Mouse (Mus musculus) thymus, adult 2 months (tissue): ENCODE data around the gene Cd300lf. TPM values are rescaled to one million over a fixed set of nuclear protein-coding genes. Genes with fewer than 3 reads are reported as not detected.

Experiments
- DNase-seq: peaks from one replicate; pipeline ENCODE4 v3.0.0; 2021
- H3K27ac ChIP-seq: fragments of 200-500 bp; 2 replicates; pipeline ENCODE4 v1.5.1; 2012; ENCODE audit warnings: low read length, control low read depth; ENCODE audit not compliant: control insufficient read depth, insufficient read depth
- H3K27me3 ChIP-seq: fragments of 200-500 bp; 2 replicates; pipeline ENCODE4 v1.6.1; 2012; ENCODE audit warnings: mild to moderate bottlenecking, low read length, moderate library complexity, mixed read lengths; ENCODE audit not compliant: control insufficient read depth, insufficient read depth
- H3K36me3 ChIP-seq: fragments of 200-500 bp; 2 replicates; pipeline ENCODE4 v1.6.1; 2012; ENCODE audit warnings: mild to moderate bottlenecking, low read length, moderate library complexity; ENCODE audit not compliant: control insufficient read depth, insufficient read depth
- H3K4me1 ChIP-seq: fragments of 200-500 bp; replicated peaks from 2 replicates; pipeline ENCODE4 v1.6.1; 2012; ENCODE audit warnings: low read length; ENCODE audit not compliant: control insufficient read depth, insufficient read depth
- H3K4me3 ChIP-seq: fragments of 200-500 bp; 2 replicates; pipeline ENCODE4 v1.5.1; 2012; ENCODE audit warnings: mild to moderate bottlenecking, low read length, control low read depth, moderate library complexity; ENCODE audit not compliant: control insufficient read depth, insufficient read depth
- CTCF ChIP-seq: fragments of 200-500 bp; IDR thresholded peaks from 2 replicates; pipeline ENCODE4 v1.5.1; 2012; ENCODE audit warnings: mild to moderate bottlenecking, control low read depth, low read length, moderate library complexity, borderline replicate concordance; ENCODE audit not compliant: control insufficient read depth, poor library complexity, insufficient read depth; ENCODE audit errors: extremely low read depth
- POLR2A ChIP-seq: fragments of 200-500 bp; IDR thresholded peaks from 2 replicates; pipeline ENCODE4 v1.6.1; 2012; ENCODE audit warnings: mild to moderate bottlenecking, low read length, control low read depth, moderate library complexity; ENCODE audit not compliant: control insufficient read depth, poor library complexity, insufficient read depth; ENCODE audit errors: extremely low read depth
- WGBS: fragments of 180-500 bp; shearing (Covaris S2); methylation state at CpG from one replicate; pipeline ENCODE4 v1.1.7; 2018; 5-methylcytosine and 5-hydroxymethylcytosine counted together
- polyA plus RNA-seq: library from polyadenylated mRNA; depleted of rRNA; stranded (reverse); fragments of >200 nt; gene quantifications from 2 replicates; pipeline ENCODE4 v1.2.3, GENCODE M21; 2012

Cd300lf gene
- polyA plus RNA-seq, 1 experiment = 10.4 TPM

DNA sequence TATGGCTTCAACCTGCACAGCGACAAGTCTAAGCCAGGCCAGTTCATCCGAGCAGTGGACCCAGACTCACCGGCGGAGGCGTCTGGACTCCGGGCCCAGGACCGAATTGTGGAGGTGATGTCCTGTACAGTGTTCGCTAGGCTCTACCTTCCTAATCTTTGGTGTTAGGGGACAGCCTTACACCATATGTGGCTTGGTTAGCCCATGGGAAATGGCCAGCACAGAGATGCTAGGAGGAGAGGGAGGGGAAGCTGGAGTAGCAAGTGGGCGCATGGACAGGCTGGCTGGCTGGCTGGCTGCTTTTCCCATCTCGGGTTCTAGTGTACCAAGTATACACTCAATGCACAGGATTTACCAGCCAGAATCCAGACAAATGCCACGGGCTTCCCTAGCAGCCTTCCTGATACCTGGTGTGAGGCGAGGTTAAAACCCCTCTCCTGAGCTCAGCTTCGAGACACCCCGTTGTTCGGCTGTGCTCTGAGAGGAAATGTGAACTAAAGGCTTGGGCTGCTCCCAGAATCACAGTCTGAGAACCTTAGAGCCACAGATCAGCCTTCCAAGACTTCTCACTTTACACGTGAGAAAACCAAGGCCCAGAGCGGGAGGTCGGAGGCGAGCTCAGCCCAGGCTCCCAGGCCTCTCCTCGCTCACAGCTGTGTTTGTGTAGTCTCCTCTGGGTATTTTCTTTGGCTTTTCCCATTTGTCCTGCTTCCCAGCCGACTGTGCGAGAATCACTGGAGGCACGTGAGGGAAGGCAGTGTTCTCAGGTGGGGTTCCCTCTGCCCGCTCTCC is 42.8 kb upstream of the Cd300lf start:
- Histone ChIP-seq H3K4me1 (peaks cover 34% of the 10 kb centered on the region), H3K4me3 (no peak overlapping the region), H3K27me3 (no peaks in the 10 kb centered on the region), H3K27ac (no peak overlapping the region), H3K36me3 (peaks cover 68% of the 10 kb centered on the region)
- WGBS = 95% methylated on average over 24 of the region's 24 CpGs
- no peak for DNase-seq
- TF ChIP-seq POLR2A (no peak), CTCF (no peak)

DNA sequence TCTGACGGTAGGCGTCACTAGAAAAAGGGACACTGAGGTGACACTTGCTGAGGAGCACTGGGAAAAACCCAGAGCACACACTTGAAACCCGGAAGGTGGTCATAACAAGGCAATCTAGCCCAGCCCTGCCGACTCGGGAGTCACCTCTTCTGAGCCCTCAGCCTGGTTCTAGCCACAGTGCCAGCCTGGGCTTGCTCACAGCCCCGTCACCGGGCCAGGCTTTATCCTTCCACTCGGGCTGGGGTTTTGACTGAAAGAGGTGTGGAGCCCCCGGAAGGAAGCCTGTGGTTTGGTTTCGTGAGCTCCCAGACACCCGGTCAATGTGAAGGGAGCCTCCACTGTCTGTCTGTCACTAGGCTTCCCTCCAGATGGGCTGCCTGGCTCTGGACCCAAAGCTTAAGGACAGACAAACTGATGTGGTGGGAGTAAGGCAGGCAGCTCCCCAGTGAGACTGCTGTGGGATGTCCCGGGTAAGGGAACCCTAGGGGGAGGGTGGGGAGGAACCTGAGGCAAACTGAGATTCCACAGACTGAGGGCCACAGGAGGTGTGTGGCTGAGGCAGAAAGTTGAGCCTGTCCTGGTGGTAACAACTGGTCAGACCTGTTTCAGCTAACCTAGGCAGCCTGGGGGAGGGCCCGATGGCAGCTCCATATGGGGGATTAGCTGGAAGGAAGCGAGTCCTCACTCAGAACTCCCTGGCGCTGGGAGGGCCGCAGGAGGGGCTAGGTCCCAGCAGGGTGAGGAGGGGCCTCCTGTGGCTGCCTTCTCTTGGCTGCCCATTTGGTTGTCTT is 40.0 kb upstream of the Cd300lf start:
- no peak for DNase-seq
- Histone ChIP-seq H3K4me1 (peaks cover 40% of the 10 kb centered on the region), H3K4me3 (0 out of 2 replicates have a peak overlapping the region, but pooled peaks have one; percentile 2), H3K27ac (peak overlapping the region; percentile 24; the same call in 1 of the 2 replicates), H3K27me3 (no peaks in the 10 kb centered on the region), H3K36me3 (peaks cover 60% of the 10 kb centered on the region)
- WGBS = 20% methylated on average over 16 of the region's 16 CpGs
- TF ChIP-seq POLR2A (no peak), CTCF (peak; percentile 22; the same call in 1 of the 2 replicates)

DNA sequence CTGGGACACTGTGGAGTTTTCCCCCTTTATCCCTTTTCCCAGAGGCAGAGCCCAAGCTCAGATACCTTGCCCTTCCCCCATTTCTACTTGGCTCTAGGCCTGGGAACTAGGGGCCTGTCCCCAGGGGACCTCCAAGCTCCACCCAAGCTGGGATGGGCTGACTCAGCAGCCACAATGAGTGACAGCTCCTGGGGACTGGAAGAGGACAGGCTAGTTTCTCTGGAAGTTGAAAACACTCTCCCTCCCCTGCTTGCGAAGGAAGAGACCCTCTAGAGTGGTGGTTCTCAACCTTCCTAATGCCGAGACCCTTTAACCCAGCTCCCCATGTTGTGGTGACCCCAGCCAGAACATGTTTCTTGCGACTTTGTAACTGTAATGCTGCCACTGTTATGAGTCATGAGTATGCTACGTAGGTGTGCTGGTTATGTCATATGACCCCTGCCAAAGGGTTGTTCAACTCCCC is 39.1 kb upstream of the Cd300lf start:
- Histone ChIP-seq H3K4me3 (no peak overlapping the region), H3K27ac (no peak overlapping the region), H3K4me1 (peaks cover 44% of the 10 kb centered on the region), H3K36me3 (peaks cover 57% of the 10 kb centered on the region), H3K27me3 (no peaks in the 10 kb centered on the region)
- TF ChIP-seq POLR2A (no peak), CTCF (no peak)
- no peak for DNase-seq
- WGBS = 57% methylated on average over 4 of the region's 4 CpGs

DNA sequence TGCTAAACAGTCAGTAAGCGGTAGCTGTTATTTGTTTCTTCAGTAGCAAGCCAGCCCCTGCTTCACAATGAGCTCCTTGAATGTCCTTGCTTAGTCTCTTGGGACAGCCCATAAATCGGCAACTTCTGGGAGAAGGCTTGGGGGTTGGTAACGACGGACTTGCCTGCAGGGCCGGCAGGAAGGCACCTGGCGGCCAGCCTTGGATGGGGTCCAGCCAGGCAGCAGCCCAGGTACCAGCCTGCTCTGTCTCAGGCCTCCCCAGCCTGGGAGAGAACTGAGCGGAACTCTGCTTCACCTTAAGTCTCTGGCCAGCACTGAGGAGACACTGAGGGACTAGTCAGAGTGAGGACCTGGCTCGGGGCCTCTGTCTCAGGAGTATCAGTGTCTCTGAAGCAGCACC is 37.3 kb upstream of the Cd300lf start:
- H3K4me1 ChIP-seq = peaks cover 56% of the 10 kb centered on the region
- no peak overlapping the region for H3K4me3 ChIP-seq
- DNase-seq = no peak
- H3K27ac ChIP-seq = no peak overlapping the region
- no peaks in the 10 kb centered on the region for H3K27me3 ChIP-seq
- WGBS = 88% methylated on average over 8 of the region's 8 CpGs
- H3K36me3 ChIP-seq = peaks cover 40% of the 10 kb centered on the region
- no peak for TF ChIP-seq CTCF
- TF ChIP-seq POLR2A = no peak

DNA sequence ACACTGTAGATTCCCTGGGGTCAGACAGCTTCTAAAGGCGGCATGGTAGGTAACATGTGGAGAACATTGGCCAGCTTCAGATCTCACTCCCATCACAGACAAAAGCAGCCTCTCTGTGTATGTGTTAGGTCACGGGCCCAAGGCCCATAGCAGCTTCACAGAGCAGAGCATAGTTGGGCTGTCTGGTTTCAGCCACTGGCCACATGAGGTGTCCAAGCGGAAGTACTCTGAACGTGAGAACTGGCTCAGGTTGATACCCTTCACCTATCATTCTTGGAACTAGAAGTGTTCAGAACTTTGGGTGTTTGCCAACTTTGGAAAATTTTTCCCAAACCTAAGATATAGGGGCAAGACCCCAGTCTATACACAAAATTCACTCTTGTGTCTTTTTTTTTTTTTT is 35.6 kb upstream of the Cd300lf start:
- H3K36me3 ChIP-seq = peaks cover 29% of the 10 kb centered on the region
- no peak overlapping the region for H3K27ac ChIP-seq
- WGBS = 95% methylated on average over 4 of the region's 4 CpGs
- peaks cover 62% of the 10 kb centered on the region for H3K4me1 ChIP-seq
- no peaks in the 10 kb centered on the region for H3K27me3 ChIP-seq
- TF ChIP-seq POLR2A (no peak), CTCF (no peak)
- H3K4me3 ChIP-seq = no peak overlapping the region
- no peak for DNase-seq

DNA sequence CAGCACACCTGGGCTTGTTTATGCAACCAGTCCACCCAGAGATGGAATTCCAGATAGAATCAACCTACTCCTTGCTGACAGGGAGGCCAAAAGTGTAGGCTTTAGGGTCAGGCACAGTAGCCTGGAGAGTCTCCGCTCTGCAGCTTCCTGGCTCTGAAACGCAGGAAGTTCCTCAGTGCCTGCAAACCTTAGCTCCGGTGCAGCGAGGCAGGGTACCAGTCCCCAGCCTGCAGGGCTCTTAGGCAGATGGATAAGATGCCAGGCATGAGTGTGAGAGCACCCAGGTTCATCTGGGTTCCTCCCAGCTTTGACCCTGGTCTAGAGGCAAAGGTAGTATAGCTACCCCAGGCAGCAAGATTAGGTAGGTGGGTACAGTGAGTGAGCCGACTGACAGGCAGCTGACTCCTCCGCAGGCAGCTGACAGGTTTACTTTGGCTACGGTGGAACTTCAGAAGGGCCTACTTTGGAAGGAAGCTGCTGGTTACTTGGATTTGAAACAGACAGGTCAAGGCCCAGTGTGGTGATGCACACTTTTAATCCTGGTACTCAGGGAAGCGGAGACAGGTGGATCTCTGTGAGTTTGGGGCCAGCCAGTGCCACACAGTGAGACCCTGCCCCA is 33.9 kb upstream of the Cd300lf start:
- TF ChIP-seq POLR2A (no peak), CTCF (no peak)
- peaks cover 29% of the 10 kb centered on the region for H3K36me3 ChIP-seq
- WGBS = 75% methylated on average over 8 of the region's 8 CpGs
- H3K27ac ChIP-seq = no peak overlapping the region
- H3K4me3 ChIP-seq = no peak overlapping the region
- peaks cover 47% of the 10 kb centered on the region for H3K4me1 ChIP-seq
- DNase-seq = no peak
- no peaks in the 10 kb centered on the region for H3K27me3 ChIP-seq
